Mouse (Mus musculus): ENCODE data around the gene Alk.

- TF ChIP-seq CTCF (IDR thresholded peaks at IDR 0.05; ENCODE audit: insufficient read depth, low read depth, low read length) (no peak), POLR2A (IDR thresholded peaks at IDR 0.05; ENCODE audit: insufficient read depth, low read depth, low read length) (no peak)
These were observed 668.6 kb downstream of the Alk start for GRCm38 (mm10) chr17:71935837-71936236.
